Comparison of ENCODE assay signal across 9 mouse cellular contexts in the genomic region with DNA sequence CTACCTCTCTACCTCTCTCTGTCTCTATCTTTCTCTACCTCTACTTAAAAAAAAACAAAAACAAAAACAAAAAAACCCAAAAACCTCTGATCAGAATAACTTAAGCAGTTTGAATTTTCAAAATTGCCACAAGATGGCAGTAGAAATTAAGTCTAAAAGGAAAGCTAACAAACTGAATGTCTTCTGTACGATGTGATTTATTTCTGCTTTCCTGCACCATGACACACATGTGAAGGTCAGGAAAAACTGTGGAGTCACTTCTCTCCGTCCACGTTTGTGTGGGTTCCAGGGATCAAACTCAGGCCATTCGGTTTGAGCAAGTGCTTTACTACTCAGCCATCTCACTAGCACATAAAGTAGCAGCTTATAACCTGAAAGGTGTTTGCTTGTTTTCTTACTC. TPM values are rescaled to one million over a fixed set of nuclear protein-coding genes. Genes with fewer than 3 reads are reported as not detected.
DNase-seq lines count a peak whose midpoint lies in the region; ATAC-seq lines count a peak whose summit lies in the region.
"Had no signal": no experiment of that assay in that cellular context is flagged by ENCODE, and none has a peak within 500 bp of the region (broad histone marks: within the 10 kb centered on the region; RNA-seq: fewer than 3 reads in every experiment).

No protein-coding gene starts in this region.

- H3K4me1 ChIP-seq in heart, embryonic 13.5 days = no peaks in the 10 kb centered on the region
- no peaks in the 10 kb centered on the region for H3K4me1 ChIP-seq in heart, embryonic 10.5 days
- no peaks in the 10 kb centered on the region for H3K4me1 ChIP-seq in midbrain, embryonic 14.5 days (ENCODE audit: control insufficient read depth, insufficient read depth, low read length)
- no peaks in the 10 kb centered on the region for H3K4me1 ChIP-seq in midbrain, embryonic 13.5 days (replicated peaks)

- no peak overlapping the region for H3K27ac ChIP-seq in heart, embryonic 13.5 days (replicated peaks)
- H3K27ac ChIP-seq in heart, embryonic 10.5 days = no peak overlapping the region
- no peak overlapping the region for H3K27ac ChIP-seq in midbrain, embryonic 14.5 days (replicated peaks; ENCODE audit: low read depth, low read length)
- no peak overlapping the region for H3K27ac ChIP-seq in midbrain, embryonic 13.5 days

- no peak for DNase-seq in heart, embryonic 10.5 days (ENCODE audit: low spot score)
- DNase-seq in midbrain, embryonic 14.5 days = peak; percentile 85
- peak; percentile 19 for DNase-seq in c-Kit-positive CD71-positive TER-119-positive erythroid progenitor cells, embryonic 14.5 days (ENCODE audit: low spot score)
- DNase-seq in naive thymus-derived CD4-positive, alpha-beta T cell, adult 2 months (ENCODE audit: low read depth) = peak; percentile 67
- DNase-seq in right cerebral cortex, adult 18-20 months = no peak
- DNase-seq in ovary, postnatal 36 days (ENCODE audit: low spot score) = no peak

- peak overlapping the region; percentile 23; the same call in 1 of the 2 replicates for H3K4me2 ChIP-seq in heart, embryonic 13.5 days
- no peak overlapping the region for H3K4me2 ChIP-seq in midbrain, embryonic 14.5 days (ENCODE audit: low read length)
- no peak overlapping the region for H3K4me2 ChIP-seq in midbrain, embryonic 13.5 days (replicated peaks)

- H3K9ac ChIP-seq in heart, embryonic 13.5 days = no peak overlapping the region
- no peak overlapping the region for H3K9ac ChIP-seq in midbrain, embryonic 14.5 days (replicated peaks; ENCODE audit: low read length)
- no peak overlapping the region for H3K9ac ChIP-seq in midbrain, embryonic 13.5 days (replicated peaks)

- H3K36me3 ChIP-seq in heart, embryonic 13.5 days = no peaks in the 10 kb centered on the region
- no peaks in the 10 kb centered on the region for H3K36me3 ChIP-seq in heart, embryonic 10.5 days
- no peaks in the 10 kb centered on the region for H3K36me3 ChIP-seq in midbrain, embryonic 14.5 days (ENCODE audit: control insufficient read depth, insufficient read depth, low read length)
- H3K36me3 ChIP-seq in midbrain, embryonic 13.5 days = no peaks in the 10 kb centered on the region

- H3K9me3 ChIP-seq in heart, embryonic 13.5 days = no peaks in the 10 kb centered on the region
- H3K9me3 ChIP-seq in heart, embryonic 10.5 days = no peaks in the 10 kb centered on the region
- no peaks in the 10 kb centered on the region for H3K9me3 ChIP-seq in midbrain, embryonic 14.5 days (ENCODE audit: control insufficient read depth, low read length)
- H3K9me3 ChIP-seq in midbrain, embryonic 13.5 days = no peaks in the 10 kb centered on the region

- ATAC-seq in heart, embryonic 13.5 days (ENCODE audit: extremely low read depth, insufficient number of reproducible peaks, low FRiP score, low TSS enrichment) = no peak
- ATAC-seq in midbrain, embryonic 14.5 days (ENCODE audit: low FRiP score, low TSS enrichment) = no peak
- ATAC-seq in midbrain, embryonic 13.5 days = no peak

- no peak overlapping the region for H3K4me3 ChIP-seq in heart, embryonic 13.5 days
- H3K4me3 ChIP-seq in heart, embryonic 10.5 days = no peak overlapping the region
- H3K4me3 ChIP-seq in midbrain, embryonic 14.5 days (replicated peaks; ENCODE audit: low read depth, low read length) = no peak overlapping the region
- H3K4me3 ChIP-seq in midbrain, embryonic 13.5 days (replicated peaks) = no peak overlapping the region

- 2% methylated on average over 4 of the region's 4 CpGs for WGBS in heart, embryonic 13.5 days
- WGBS in heart, embryonic 10.5 days = 7% methylated on average over 4 of the region's 4 CpGs
- WGBS in midbrain, embryonic 14.5 days = 7% methylated on average over 4 of the region's 4 CpGs
- WGBS in midbrain, embryonic 13.5 days = 7% methylated on average over 4 of the region's 4 CpGs

- H3K27me3 ChIP-seq in heart, embryonic 13.5 days (replicated peaks) = peaks cover 14% of the 10 kb centered on the region; the same call in 1 of the 2 replicates
- 0 out of 2 replicates have a peak, but pooled peaks cover 5% of the 10 kb centered on the region for H3K27me3 ChIP-seq in heart, embryonic 10.5 days (ENCODE audit: insufficient read depth, poor library complexity, severe bottlenecking)
- H3K27me3 ChIP-seq in midbrain, embryonic 14.5 days (ENCODE audit: control insufficient read depth, insufficient read depth, low read length) = no peaks in the 10 kb centered on the region
- 0 out of 2 replicates have a peak, but pooled peaks cover 3% of the 10 kb centered on the region for H3K27me3 ChIP-seq in midbrain, embryonic 13.5 days

RNA-seq across cellular contexts. Expression of gene Homez, which starts 27.3 kb away (rescaled TPM):
- polyA plus RNA-seq in heart, embryonic 13.5 days (2015; fragmentation: Nextera tagmentation; extraction: Ambion mirVana) = 5.3 and 8.0 TPM in 2 replicates
- 10.3 and 11.0 TPM in 2 replicates for polyA plus RNA-seq in heart, embryonic 10.5 days (2016; fragmentation: Nextera tagmentation; extraction: Ambion mirVana)
- 6.0 and 9.4 TPM in 2 replicates for polyA plus RNA-seq in midbrain, embryonic 14.5 days (2014; fragmentation: Nextera tagmentation; extraction: Ambion mirVana)
- polyA plus RNA-seq in midbrain, embryonic 13.5 days (2015; fragmentation: Nextera tagmentation; extraction: Ambion mirVana) = 11.7 and 13.5 TPM in 2 replicates

RNA-seq across cellular contexts. Expression of gene Rnf212b, which starts 29.5 kb away (rescaled TPM):
- not detected in 2 replicates for polyA plus RNA-seq in heart, embryonic 13.5 days (2015; fragmentation: Nextera tagmentation; extraction: Ambion mirVana)
- not detected in 2 replicates for polyA plus RNA-seq in heart, embryonic 10.5 days (2016; fragmentation: Nextera tagmentation; extraction: Ambion mirVana)
- not detected in 2 replicates for polyA plus RNA-seq in midbrain, embryonic 14.5 days (2014; fragmentation: Nextera tagmentation; extraction: Ambion mirVana)
- not detected in 2 replicates for polyA plus RNA-seq in midbrain, embryonic 13.5 days (2015; fragmentation: Nextera tagmentation; extraction: Ambion mirVana)
- polyA plus RNA-seq: spleen, adult 2 months had no signal

RNA-seq across cellular contexts. Expression of gene Ppp1r3e, which starts 33.9 kb away (rescaled TPM):
- polyA plus RNA-seq in heart, embryonic 13.5 days (2015; fragmentation: Nextera tagmentation; extraction: Ambion mirVana) = 1.1 and 1.7 TPM in 2 replicates
- polyA plus RNA-seq in heart, embryonic 10.5 days (2016; fragmentation: Nextera tagmentation; extraction: Ambion mirVana) = 0.98 and 1.00 TPM in 2 replicates
- 2.1 and 4.4 TPM in 2 replicates for polyA plus RNA-seq in midbrain, embryonic 14.5 days (2014; fragmentation: Nextera tagmentation; extraction: Ambion mirVana)
- polyA plus RNA-seq in midbrain, embryonic 13.5 days (2015; fragmentation: Nextera tagmentation; extraction: Ambion mirVana) = 0.98 and 2.2 TPM in 2 replicates

RNA-seq across cellular contexts. Expression of gene Bcl2l2, which starts 39.7 kb away (rescaled TPM):
- polyA plus RNA-seq in heart, embryonic 13.5 days (2015; fragmentation: Nextera tagmentation; extraction: Ambion mirVana) = 2.5 and 2.6 TPM in 2 replicates
- 2.8 and 3.0 TPM in 2 replicates for polyA plus RNA-seq in heart, embryonic 10.5 days (2016; fragmentation: Nextera tagmentation; extraction: Ambion mirVana)
- 5.5 and 5.8 TPM in 2 replicates for polyA plus RNA-seq in midbrain, embryonic 14.5 days (2014; fragmentation: Nextera tagmentation; extraction: Ambion mirVana)
- 4.4 and 4.9 TPM in 2 replicates for polyA plus RNA-seq in midbrain, embryonic 13.5 days (2015; fragmentation: Nextera tagmentation; extraction: Ambion mirVana)

RNA-seq across cellular contexts. Expression of gene Gm20521, which starts 39.8 kb away (rescaled TPM):
- not detected in 2 replicates for polyA plus RNA-seq in heart, embryonic 13.5 days (2015; fragmentation: Nextera tagmentation; extraction: Ambion mirVana)
- not detected in 2 replicates for polyA plus RNA-seq in heart, embryonic 10.5 days (2016; fragmentation: Nextera tagmentation; extraction: Ambion mirVana)
- not detected in 2 replicates for polyA plus RNA-seq in midbrain, embryonic 14.5 days (2014; fragmentation: Nextera tagmentation; extraction: Ambion mirVana)
- 0.18 TPM in 1 of 2 replicates, not detected in the other for polyA plus RNA-seq in midbrain, embryonic 13.5 days (2015; fragmentation: Nextera tagmentation; extraction: Ambion mirVana)
- polyA plus RNA-seq: spleen, adult 2 months had no signal

Comparison
In these comparisons a context has a peak if more than half of its experiments do, and no peak if none do; other contexts are left out.
1. DNase-seq: peak in midbrain, embryonic 14.5 days (single experiment), c-Kit-positive CD71-positive TER-119-positive erythroid progenitor cells, embryonic 14.5 days (single experiment) and naive thymus-derived CD4-positive, alpha-beta T cell, adult 2 months (single experiment); none in heart, embryonic 10.5 days (single experiment), right cerebral cortex, adult 18-20 months (single experiment) and ovary, postnatal 36 days (single experiment).